Mouse (Mus musculus): ENCODE data around the gene Sema6d. TPM values are rescaled to one million over a fixed set of nuclear protein-coding genes. Genes with fewer than 3 reads are reported as not detected.

Gene Sema6d
- polyA plus RNA-seq, 1 experiment, result 0.60 TPM

DNA sequence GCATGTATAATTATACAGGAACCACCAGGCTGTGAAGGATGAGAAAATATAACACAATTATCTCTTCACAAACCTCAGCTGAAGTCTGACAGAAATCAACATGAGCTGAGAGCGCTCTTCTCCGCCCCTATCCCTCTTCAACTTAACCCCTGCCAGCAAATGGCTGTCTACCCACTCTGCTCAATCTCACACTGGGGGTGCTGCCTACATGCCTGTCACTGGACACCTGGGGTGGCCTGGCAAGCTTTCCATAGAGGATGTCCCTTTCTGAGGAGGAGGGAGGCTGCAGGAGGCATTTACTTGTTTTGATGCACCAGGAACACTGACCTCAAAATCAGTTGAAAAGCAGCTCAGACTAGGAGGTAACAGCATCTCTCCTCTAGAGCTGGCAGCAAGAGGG is 472.3 kb downstream of the Sema6d start:
- H3K9ac ChIP-seq (ENCODE audit: low read depth, poor library complexity, severe bottlenecking), result no peak overlapping the region
- no peaks in the 10 kb centered on the region for H3K36me3 ChIP-seq (ENCODE audit: control insufficient read depth, insufficient read depth, low read length, poor library complexity, severe bottlenecking)
- H3K27me3 ChIP-seq (ENCODE audit: control insufficient read depth, insufficient read depth, low read length, poor library complexity, severe bottlenecking), result no peaks in the 10 kb centered on the region
- H3K27ac ChIP-seq (ENCODE audit: insufficient read depth, low read length), result no peak overlapping the region
- H3K4me1 ChIP-seq (ENCODE audit: control insufficient read depth, insufficient read depth, low read length), result no peaks in the 10 kb centered on the region
- H3K4me3 ChIP-seq (ENCODE audit: low read depth, low read length), result no peak overlapping the region
- H3K9me3 ChIP-seq (replicated peaks; ENCODE audit: control insufficient read depth, insufficient read depth, low read length, poor library complexity, severe bottlenecking), result no peaks in the 10 kb centered on the region
- TF ChIP-seq CTCF (IDR thresholded peaks at IDR 0.05; ENCODE audit: low read depth, low read length), result no peak
- TF ChIP-seq EP300 (IDR thresholded peaks at IDR 0.05; ENCODE audit: insufficient read depth, low read depth, low read length), result no peak
- no peak for TF ChIP-seq POLR2A (IDR thresholded peaks at IDR 0.05; ENCODE audit: insufficient read depth, low read length)

DNA sequence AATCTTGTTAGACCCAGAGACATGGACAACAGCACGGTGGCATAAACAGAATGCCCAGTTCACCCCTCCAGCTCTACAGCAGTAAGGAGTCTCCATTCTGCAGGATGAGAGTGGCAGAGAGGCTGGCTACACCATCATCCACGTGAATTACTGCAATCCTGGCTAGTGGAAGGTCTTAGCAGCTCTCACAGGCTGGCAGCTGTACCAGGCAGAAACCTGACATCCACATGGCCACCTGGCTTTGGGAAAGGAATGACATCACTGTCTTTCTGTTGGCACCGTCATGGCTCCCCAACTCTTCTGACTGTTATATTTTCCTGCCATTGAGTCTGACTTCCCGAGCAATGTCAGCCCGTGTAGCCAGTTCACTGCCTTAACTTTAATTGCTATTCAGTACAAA is 474.0 kb downstream of the Sema6d start:
- H3K27ac ChIP-seq (ENCODE audit: insufficient read depth, low read length), result no peak overlapping the region
- H3K9ac ChIP-seq (ENCODE audit: low read depth, poor library complexity, severe bottlenecking), result no peak overlapping the region
- no peaks in the 10 kb centered on the region for H3K4me1 ChIP-seq (ENCODE audit: control insufficient read depth, insufficient read depth, low read length)
- H3K36me3 ChIP-seq (ENCODE audit: control insufficient read depth, insufficient read depth, low read length, poor library complexity, severe bottlenecking), result no peaks in the 10 kb centered on the region
- TF ChIP-seq POLR2A (IDR thresholded peaks at IDR 0.05; ENCODE audit: insufficient read depth, low read length) (no peak), CTCF (IDR thresholded peaks at IDR 0.05; ENCODE audit: low read depth, low read length) (no peak), EP300 (IDR thresholded peaks at IDR 0.05; ENCODE audit: insufficient read depth, low read depth, low read length) (no peak)
- H3K27me3 ChIP-seq (ENCODE audit: control insufficient read depth, insufficient read depth, low read length, poor library complexity, severe bottlenecking), result no peaks in the 10 kb centered on the region
- H3K4me3 ChIP-seq (ENCODE audit: low read depth, low read length), result no peak overlapping the region
- H3K9me3 ChIP-seq (replicated peaks; ENCODE audit: control insufficient read depth, insufficient read depth, low read length, poor library complexity, severe bottlenecking), result no peaks in the 10 kb centered on the region

DNA sequence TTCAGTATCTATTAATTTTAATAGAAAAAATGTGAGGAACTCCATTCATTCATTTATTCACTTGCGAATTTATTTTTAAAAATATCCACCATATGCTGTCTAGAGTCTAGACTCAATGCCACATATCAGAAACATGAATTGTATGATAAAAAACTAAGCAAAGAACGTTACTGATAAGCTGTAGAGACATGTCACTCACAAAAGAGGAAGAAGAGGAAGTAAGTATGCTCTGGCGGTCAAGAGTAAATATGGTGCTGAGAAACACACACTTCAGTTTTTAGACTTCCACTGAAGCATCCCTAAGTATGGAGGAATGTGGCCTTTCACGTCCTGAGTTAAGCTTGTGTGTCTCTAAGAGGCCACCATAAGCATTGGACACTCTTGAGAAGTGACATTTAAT is 484.0 kb downstream of the Sema6d start:
- Histone ChIP-seq H3K9me3 (replicated peaks; ENCODE audit: control insufficient read depth, insufficient read depth, low read length, poor library complexity, severe bottlenecking) (no peaks in the 10 kb centered on the region), H3K27ac (ENCODE audit: insufficient read depth, low read length) (no peak overlapping the region), H3K9ac (ENCODE audit: low read depth, poor library complexity, severe bottlenecking) (no peak overlapping the region), H3K36me3 (ENCODE audit: control insufficient read depth, insufficient read depth, low read length, poor library complexity, severe bottlenecking) (no peaks in the 10 kb centered on the region), H3K4me1 (ENCODE audit: control insufficient read depth, insufficient read depth, low read length) (no peaks in the 10 kb centered on the region), H3K27me3 (ENCODE audit: control insufficient read depth, insufficient read depth, low read length, poor library complexity, severe bottlenecking) (no peaks in the 10 kb centered on the region), H3K4me3 (ENCODE audit: low read depth, low read length) (no peak overlapping the region)
- TF ChIP-seq POLR2A (IDR thresholded peaks at IDR 0.05; ENCODE audit: insufficient read depth, low read length), result no peak

- Histone ChIP-seq H3K9ac (ENCODE audit: low read depth, poor library complexity, severe bottlenecking) (no peak overlapping the region), H3K36me3 (ENCODE audit: control insufficient read depth, insufficient read depth, low read length, poor library complexity, severe bottlenecking) (no peaks in the 10 kb centered on the region), H3K4me3 (ENCODE audit: low read depth, low read length) (no peak overlapping the region), H3K9me3 (replicated peaks; ENCODE audit: control insufficient read depth, insufficient read depth, low read length, poor library complexity, severe bottlenecking) (no peaks in the 10 kb centered on the region), H3K27me3 (ENCODE audit: control insufficient read depth, insufficient read depth, low read length, poor library complexity, severe bottlenecking) (no peaks in the 10 kb centered on the region), H3K4me1 (ENCODE audit: control insufficient read depth, insufficient read depth, low read length) (no peaks in the 10 kb centered on the region), H3K27ac (ENCODE audit: insufficient read depth, low read length) (no peak overlapping the region)
- TF ChIP-seq CTCF (IDR thresholded peaks at IDR 0.05; ENCODE audit: low read depth, low read length) (no peak), EP300 (IDR thresholded peaks at IDR 0.05; ENCODE audit: insufficient read depth, low read depth, low read length) (no peak), POLR2A (IDR thresholded peaks at IDR 0.05; ENCODE audit: insufficient read depth, low read length) (no peak)
Measured at GRCm38 (mm10) chr2:124576053-124576452, 486.3 kb downstream of the Sema6d start.

- Histone ChIP-seq H3K36me3 (ENCODE audit: control insufficient read depth, insufficient read depth, low read length, poor library complexity, severe bottlenecking) (no peaks in the 10 kb centered on the region), H3K9ac (ENCODE audit: low read depth, poor library complexity, severe bottlenecking) (no peak overlapping the region), H3K4me1 (ENCODE audit: control insufficient read depth, insufficient read depth, low read length) (no peaks in the 10 kb centered on the region), H3K9me3 (replicated peaks; ENCODE audit: control insufficient read depth, insufficient read depth, low read length, poor library complexity, severe bottlenecking) (no peaks in the 10 kb centered on the region), H3K27me3 (ENCODE audit: control insufficient read depth, insufficient read depth, low read length, poor library complexity, severe bottlenecking) (no peaks in the 10 kb centered on the region), H3K4me3 (ENCODE audit: low read depth, low read length) (no peak overlapping the region), H3K27ac (ENCODE audit: insufficient read depth, low read length) (no peak overlapping the region)
- no peak for TF ChIP-seq CTCF (IDR thresholded peaks at IDR 0.05; ENCODE audit: low read depth, low read length)
- no peak for TF ChIP-seq POLR2A (IDR thresholded peaks at IDR 0.05; ENCODE audit: insufficient read depth, low read length)
- no peak for TF ChIP-seq EP300 (IDR thresholded peaks at IDR 0.05; ENCODE audit: insufficient read depth, low read depth, low read length)
Measured at GRCm38 (mm10) chr2:124583561-124583960, 493.8 kb downstream of the Sema6d start.

DNA sequence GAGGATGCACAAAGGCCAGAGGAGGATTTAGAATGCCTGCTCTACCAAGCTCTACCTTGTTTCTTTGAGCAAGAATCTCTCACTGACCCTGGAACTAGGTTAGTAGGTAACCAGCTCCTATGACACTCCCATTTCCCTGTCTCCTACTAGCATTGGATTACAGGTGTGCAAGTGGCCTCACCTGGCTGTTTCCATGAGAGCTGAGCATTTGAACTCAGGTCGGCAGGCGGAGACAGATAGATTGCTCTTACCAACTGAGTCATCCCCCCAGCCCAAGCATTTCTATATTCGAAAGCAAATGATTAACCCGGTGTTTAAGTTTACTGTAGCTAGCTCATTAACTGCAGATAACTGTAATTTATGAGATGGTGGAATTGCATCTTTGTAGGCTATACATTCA is 503.0 kb downstream of the Sema6d start:
- no peak overlapping the region for H3K27ac ChIP-seq (ENCODE audit: insufficient read depth, low read length)
- no peaks in the 10 kb centered on the region for H3K36me3 ChIP-seq (ENCODE audit: control insufficient read depth, insufficient read depth, low read length, poor library complexity, severe bottlenecking)
- H3K9me3 ChIP-seq (replicated peaks; ENCODE audit: control insufficient read depth, insufficient read depth, low read length, poor library complexity, severe bottlenecking), result no peaks in the 10 kb centered on the region
- no peak overlapping the region for H3K9ac ChIP-seq (ENCODE audit: low read depth, poor library complexity, severe bottlenecking)
- H3K27me3 ChIP-seq (ENCODE audit: control insufficient read depth, insufficient read depth, low read length, poor library complexity, severe bottlenecking), result no peaks in the 10 kb centered on the region
- H3K4me3 ChIP-seq (ENCODE audit: low read depth, low read length), result no peak overlapping the region
- TF ChIP-seq CTCF (IDR thresholded peaks at IDR 0.05; ENCODE audit: low read depth, low read length) (no peak), POLR2A (IDR thresholded peaks at IDR 0.05; ENCODE audit: insufficient read depth, low read length) (no peak), EP300 (IDR thresholded peaks at IDR 0.05; ENCODE audit: insufficient read depth, low read depth, low read length) (no peak)
- H3K4me1 ChIP-seq (ENCODE audit: control insufficient read depth, insufficient read depth, low read length), result no peaks in the 10 kb centered on the region

All from ES-Bruce4 (cell line).